Mouse (Mus musculus) lung, adult 2 months (tissue): ENCODE data around the gene Rec114.

ENCODE experiments used
- CTCF ChIP-seq: fragments of 200-500 bp; IDR thresholded peaks from 2 replicates; pipeline ENCODE4 v1.5.1; 2011; ENCODE audit warnings: mild to moderate bottlenecking, low read length, control low read depth; ENCODE audit not compliant: insufficient read depth
- POLR2A ChIP-seq: fragments of 200-500 bp; IDR thresholded peaks from 2 replicates; pipeline ENCODE4 v1.6.1; 2011; ENCODE audit warnings: low read depth, mild to moderate bottlenecking, control low read depth, low read length, borderline replicate concordance; ENCODE audit errors: extremely low read depth

DNA sequence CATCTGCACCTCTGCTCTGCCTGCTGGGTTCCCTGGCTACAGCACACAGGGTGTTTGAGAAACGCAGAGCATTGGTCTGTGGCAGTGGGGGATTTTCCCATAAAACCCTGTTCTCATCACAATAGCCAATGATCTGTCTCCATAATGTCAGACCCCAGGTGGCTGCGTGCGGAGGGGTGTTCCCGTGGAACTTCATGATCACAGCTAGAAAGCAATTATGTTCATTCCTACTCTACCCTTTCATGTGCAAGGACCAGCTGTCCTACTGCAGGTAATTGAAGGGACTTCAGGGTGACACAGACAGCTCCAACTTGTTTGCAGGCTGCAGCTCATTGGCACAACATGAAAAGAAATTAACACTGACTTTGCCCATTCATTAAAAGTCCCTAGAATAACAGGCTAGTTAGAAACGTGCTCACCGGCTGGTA lies 3.6 kb upstream of the Rec114 start:
- TF ChIP-seq POLR2A: no peak
- TF ChIP-seq CTCF: no peak
